Mouse (Mus musculus) intestine, postnatal 0 days (tissue): Measurements from ENCODE around the gene Med24. TPM values are rescaled to one million over a fixed set of nuclear protein-coding genes. Genes with fewer than 3 reads are reported as not detected.
A peak's percentile ranks its signal among the peaks of the same experiment; 100 is the strongest.

Source experiments
- ATAC-seq: fragments of 200-750 bp; cut with Nextera tagmentation; 2 replicates; pipeline ENCODE4 v1.8.0; 2017; ENCODE audit warnings: mild to moderate bottlenecking, moderate TSS enrichment, moderate library complexity
- H3K27ac ChIP-seq: fragments of 300-500 bp; sonication (generic); 2 replicates; pipeline ENCODE4 v1.5.1; 2014; ENCODE audit warnings: mild to moderate bottlenecking, low read depth, low read length, moderate library complexity
- H3K27me3 ChIP-seq: fragments of 300-500 bp; sonication (generic); replicated peaks from 2 replicates; pipeline ENCODE4 v1.6.1; 2014; ENCODE audit warnings: low read length, mixed read lengths; ENCODE audit not compliant: control insufficient read depth, insufficient read depth
- H3K36me3 ChIP-seq: fragments of 300-500 bp; sonication (generic); 2 replicates; pipeline ENCODE4 v1.6.1; 2014; ENCODE audit warnings: mild to moderate bottlenecking, moderate library complexity; ENCODE audit not compliant: control insufficient read depth, insufficient read depth
- H3K4me1 ChIP-seq: fragments of 300-500 bp; sonication (generic); replicated peaks from 2 replicates; pipeline ENCODE4 v1.6.1; 2014; ENCODE audit warnings: antibody characterized with exemption, low read length, mixed read lengths; ENCODE audit not compliant: control insufficient read depth, insufficient read depth
- H3K4me2 ChIP-seq: fragments of 300-500 bp; sonication (generic); replicated peaks from 2 replicates; pipeline ENCODE4 v1.6.1; 2014; ENCODE audit warnings: low read depth, mild to moderate bottlenecking, moderate library complexity
- H3K4me3 ChIP-seq: fragments of 300-500 bp; sonication (generic); 2 replicates; pipeline ENCODE4 v1.5.1; 2014; ENCODE audit warnings: low read depth, low read length
- H3K9ac ChIP-seq: fragments of 300-500 bp; sonication (generic); 2 replicates; pipeline ENCODE4 v1.6.1; 2014; ENCODE audit warnings: mild to moderate bottlenecking, low read depth, low read length
- H3K9me3 ChIP-seq: fragments of 300-500 bp; sonication (generic); 2 replicates; pipeline ENCODE4 v1.6.1; 2016; ENCODE audit warnings: mixed run types; ENCODE audit not compliant: control insufficient read depth
- CTCF ChIP-seq: sonication (generic); IDR thresholded peaks from 2 replicates; pipeline ENCODE4 v1.5.1; 2016; ENCODE audit warnings: low read depth, mild to moderate bottlenecking, control low read depth, antibody characterized with exemption, moderate library complexity
- WGBS: fragments of 180-500 bp; shearing (Covaris S2); extraction: QIAGEN DNeasy Blood & Tissue Kit; methylation state at CpG from one replicate; pipeline ENCODE4 v1.1.7; 2014; 5-methylcytosine and 5-hydroxymethylcytosine counted together
- polyA plus RNA-seq: library from polyadenylated mRNA; unstranded; fragments of >200 nt; fragmentation: Nextera tagmentation; extraction: Ambion mirVana; gene quantifications from 2 replicates; pipeline ENCODE4 v1.2.1, GENCODE M21; 2015

The Med24 gene
- polyA plus RNA-seq, 1 experiment from 2014 or later: 14.7 TPM

- no peak overlapping the region for H3K4me2 ChIP-seq
- H3K9me3 ChIP-seq: no peaks in the 10 kb centered on the region
- peaks cover 27% of the 10 kb centered on the region for H3K4me1 ChIP-seq
- H3K9ac ChIP-seq: no peak overlapping the region
- H3K27ac ChIP-seq: no peak overlapping the region
- H3K27me3 ChIP-seq: no peaks in the 10 kb centered on the region
- H3K36me3 ChIP-seq: peaks cover 41% of the 10 kb centered on the region; the same call in 1 of the 2 replicates
- TF ChIP-seq CTCF: no peak
- ATAC-seq: no peak
- H3K4me3 ChIP-seq: no peak overlapping the region
- 80% methylated on average over 26 of the region's 26 CpGs for WGBS
Observed at GRCm38 (mm10) chr11:98770096-98770975, 41.1 kb upstream of the Med24 start.

DNA sequence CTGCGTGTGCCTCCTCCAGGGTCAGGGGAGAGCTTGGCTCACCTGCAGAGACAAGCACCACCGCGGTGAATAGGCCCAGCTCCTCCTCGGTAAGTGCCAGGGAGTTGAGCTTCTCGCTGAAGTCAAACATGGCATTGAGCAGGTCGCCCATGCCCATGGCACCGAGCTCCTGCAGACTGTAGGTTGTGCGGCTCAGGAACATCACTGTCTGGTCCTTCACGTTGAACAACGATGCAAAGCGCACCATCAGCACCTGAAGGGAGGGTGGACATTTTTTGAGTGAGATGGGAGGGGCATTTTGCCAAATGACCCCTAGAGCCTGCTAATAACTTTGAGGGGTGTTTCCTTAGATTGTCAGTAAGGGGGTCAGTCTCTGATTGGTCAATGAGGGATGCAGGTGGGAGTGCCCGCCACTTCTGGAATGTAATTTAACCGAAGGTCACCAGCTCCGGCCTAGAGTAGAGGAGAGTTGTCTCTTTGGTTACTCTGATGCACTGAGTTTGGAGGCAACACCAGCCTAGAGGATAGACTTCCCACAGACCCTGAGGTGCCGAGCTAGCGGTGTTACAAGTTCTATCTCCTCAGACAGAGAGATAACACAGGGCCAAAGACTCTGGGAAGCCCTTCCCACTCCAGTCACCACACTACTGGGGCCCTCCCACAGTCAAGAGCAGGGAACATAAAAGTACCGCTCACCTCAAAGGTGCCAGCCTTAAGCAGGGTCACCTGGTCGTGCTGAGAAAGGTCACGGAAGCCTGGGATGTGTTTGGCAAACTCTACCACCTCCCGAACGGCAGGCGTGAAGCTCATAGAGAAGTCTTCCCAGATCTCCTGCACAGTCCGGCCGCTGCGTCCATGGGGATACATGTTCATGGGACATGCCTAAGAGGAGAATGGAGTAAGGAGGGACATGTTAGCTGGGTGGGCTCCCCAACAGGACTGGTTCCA is 40.0 kb upstream of the Med24 start:
- no peak for TF ChIP-seq CTCF
- H3K36me3 ChIP-seq: peaks cover 49% of the 10 kb centered on the region
- no peak overlapping the region; the same call in 1 of the 2 replicates for H3K27ac ChIP-seq
- H3K9ac ChIP-seq: no peak overlapping the region; the same call in 1 of the 2 replicates
- no peak overlapping the region for H3K4me2 ChIP-seq
- ATAC-seq: no peak
- H3K4me3 ChIP-seq: no peak overlapping the region
- 76% methylated on average over 25 of the region's 25 CpGs for WGBS
- no peaks in the 10 kb centered on the region for H3K9me3 ChIP-seq
- H3K4me1 ChIP-seq: peaks cover 21% of the 10 kb centered on the region
- H3K27me3 ChIP-seq: no peaks in the 10 kb centered on the region

DNA sequence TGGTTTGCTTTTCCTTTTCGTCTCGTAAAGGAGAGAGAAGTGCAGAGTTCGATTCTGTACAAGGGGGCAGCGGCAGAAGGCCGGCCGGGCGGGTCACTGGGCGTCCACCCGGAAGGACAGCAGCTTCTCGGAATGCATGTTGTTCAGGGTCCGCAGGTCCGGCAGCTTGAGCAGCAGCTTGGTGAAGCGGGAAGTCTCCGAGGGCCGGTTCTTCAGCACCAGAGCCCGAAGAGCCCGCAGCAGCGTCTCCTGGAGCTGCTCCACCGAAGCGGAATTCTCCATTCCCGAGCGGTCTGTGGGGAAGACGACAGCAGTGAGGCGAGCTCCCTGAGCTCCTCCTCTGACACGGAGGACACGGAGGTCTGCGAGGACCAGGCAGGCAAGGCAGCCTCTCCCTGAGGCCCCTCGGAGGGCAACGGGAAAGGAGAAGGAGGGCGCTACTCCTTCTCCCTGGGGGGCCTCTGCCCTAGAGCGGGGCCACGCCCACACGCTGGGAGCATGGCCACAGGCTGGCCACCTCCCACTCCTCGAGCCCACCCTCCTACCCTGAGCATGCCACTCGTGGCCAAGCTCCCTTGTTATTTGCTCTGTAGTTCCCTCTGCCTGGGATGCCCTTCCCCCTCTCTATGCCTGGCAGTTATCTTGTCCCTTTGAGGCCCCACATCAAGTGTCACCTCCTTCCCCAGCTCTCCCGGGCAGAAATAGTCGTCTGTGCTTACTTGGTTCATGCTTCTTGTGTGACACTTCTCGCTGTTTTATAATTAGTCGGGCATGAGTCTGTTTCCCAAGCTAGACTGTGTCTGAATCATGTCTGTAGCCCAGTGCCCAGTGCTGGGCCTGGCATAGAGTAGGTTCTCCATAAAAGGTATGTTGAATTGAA is 39.1 kb upstream of the Med24 start:
- Histone ChIP-seq H3K36me3 (peaks cover 58% of the 10 kb centered on the region), H3K4me2 (peak overlapping the region; percentile 53), H3K27me3 (no peaks in the 10 kb centered on the region), H3K27ac (peak overlapping the region; percentile 6), H3K9me3 (no peaks in the 10 kb centered on the region), H3K4me1 (peaks cover 16% of the 10 kb centered on the region), H3K9ac (no peak overlapping the region; the same call in 1 of the 2 replicates), H3K4me3 (peak overlapping the region; percentile 20)
- ATAC-seq: no peak
- no peak for TF ChIP-seq CTCF
- 27% methylated on average over 38 of the region's 39 CpGs for WGBS

GRCm38 (mm10) chr11:98767713-98768112 is 38.5 kb upstream of the Med24 start:
- H3K27ac ChIP-seq: peak overlapping the region; percentile 6
- TF ChIP-seq CTCF: no peak
- peak overlapping the region; percentile 20 for H3K4me3 ChIP-seq
- H3K9ac ChIP-seq: no peak overlapping the region
- no peaks in the 10 kb centered on the region for H3K9me3 ChIP-seq
- 36% methylated on average over 4 of the region's 4 CpGs for WGBS
- H3K36me3 ChIP-seq: peaks cover 62% of the 10 kb centered on the region
- peak overlapping the region; percentile 53 for H3K4me2 ChIP-seq
- ATAC-seq: no peak
- H3K4me1 ChIP-seq: peaks cover 10% of the 10 kb centered on the region
- no peaks in the 10 kb centered on the region for H3K27me3 ChIP-seq

DNA sequence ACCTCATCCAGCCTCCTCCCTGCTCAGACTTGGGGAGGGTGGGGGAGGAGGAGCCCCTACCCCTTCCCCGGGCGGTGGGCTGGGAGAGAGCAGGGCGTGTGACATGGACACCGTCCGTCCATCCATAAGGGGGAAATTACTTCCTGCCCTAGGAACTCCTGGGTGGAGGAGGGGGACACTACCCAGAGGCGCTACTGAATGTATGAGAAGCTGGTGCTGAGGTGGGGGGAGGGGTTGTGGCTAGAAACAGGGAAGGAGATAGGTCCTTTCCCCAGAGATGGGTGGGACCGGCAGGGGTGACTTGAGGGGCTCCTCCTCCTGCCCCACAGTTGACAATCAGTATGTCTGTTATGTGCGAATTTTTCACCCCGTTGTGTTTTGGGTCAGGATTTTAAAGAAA is 38.0 kb upstream of the Med24 start:
- ATAC-seq: no peak
- 42% methylated on average over 9 of the region's 9 CpGs for WGBS
- 0 out of 2 replicates have a peak overlapping the region, but pooled peaks have one; percentile 9 for H3K4me2 ChIP-seq
- H3K9ac ChIP-seq: no peak overlapping the region
- no peak overlapping the region for H3K4me3 ChIP-seq
- no peak for TF ChIP-seq CTCF
- no peak overlapping the region for H3K27ac ChIP-seq
- no peaks in the 10 kb centered on the region for H3K27me3 ChIP-seq
- H3K4me1 ChIP-seq: peaks cover 5% of the 10 kb centered on the region
- peaks cover 62% of the 10 kb centered on the region for H3K36me3 ChIP-seq
- no peaks in the 10 kb centered on the region for H3K9me3 ChIP-seq
